Comparison of ENCODE assay signal across 20 mouse cellular contexts in genomic region chr1:187556718-187557117, GRCm38 (mm10). TPM values are rescaled to one million over a fixed set of nuclear protein-coding genes. Genes with fewer than 3 reads are reported as not detected.
"Had no signal": no experiment of that assay in that cellular context is flagged by ENCODE, and none has a peak within 500 bp of the region (broad histone marks: within the 10 kb centered on the region; RNA-seq: fewer than 3 reads in every experiment).

No protein-coding gene starts in this region.

- H3K27me3 ChIP-seq: lung, embryonic 15.5 days; megakaryocyte, embryonic 14.5 days; midbrain, embryonic 13.5 days; midbrain, embryonic 15.5 days; neural tube, embryonic 12.5 days; stomach, embryonic 15.5 days had no signal

- H3K4me2 ChIP-seq: lung, embryonic 15.5 days; midbrain, embryonic 11.5 days; midbrain, embryonic 13.5 days; midbrain, embryonic 15.5 days; neural tube, embryonic 12.5 days; stomach, embryonic 15.5 days had no signal

- H3K9ac ChIP-seq: lung, embryonic 15.5 days; midbrain, embryonic 13.5 days; midbrain, embryonic 15.5 days; neural tube, embryonic 12.5 days; stomach, embryonic 15.5 days had no signal

- H3K27ac ChIP-seq: lung, embryonic 15.5 days; macrophage; midbrain, embryonic 13.5 days; midbrain, embryonic 15.5 days; neural tube, embryonic 12.5 days; stomach, embryonic 15.5 days; stomach, postnatal 0 days had no signal

- H3K4me3 ChIP-seq: lung, embryonic 15.5 days; megakaryocyte, embryonic 14.5 days; midbrain, embryonic 13.5 days; midbrain, embryonic 15.5 days; neural tube, embryonic 12.5 days; stomach, embryonic 15.5 days had no signal

- ATAC-seq: lung, postnatal 0 days; midbrain, embryonic 13.5 days; midbrain, embryonic 15.5 days had no signal

- DNase-seq: lung, adult 2 months; lung, postnatal 14 days; lung, postnatal 36 days; right cerebral cortex, postnatal 14 days; thymus, adult 2 months; thymus, postnatal 25 days; thymus, postnatal 4 days had no signal

- H3K9me3 ChIP-seq: lung, embryonic 15.5 days; midbrain, embryonic 13.5 days; midbrain, embryonic 15.5 days; neural tube, embryonic 12.5 days; stomach, embryonic 15.5 days had no signal

- H3K4me1 ChIP-seq: lung, embryonic 15.5 days; megakaryocyte, embryonic 14.5 days; midbrain, embryonic 13.5 days; midbrain, embryonic 15.5 days; neural tube, embryonic 12.5 days; stomach, embryonic 15.5 days had no signal

- H3K36me3 ChIP-seq: lung, embryonic 15.5 days; midbrain, embryonic 13.5 days; midbrain, embryonic 15.5 days; neural tube, embryonic 12.5 days; stomach, embryonic 15.5 days had no signal

RNA-seq across cellular contexts. Expression of gene Esrrg, which starts 51.9 kb away (rescaled TPM):
- total RNA-seq: megakaryocyte progenitor cell, adult 5-6 weeks; monocyte, adult 5-6 weeks; neutrophil, adult 5-6 weeks had no signal
- polyA plus RNA-seq: macrophage had no signal
